Mouse (Mus musculus) small intestine, adult 2 months (tissue): ENCODE measurements around the gene Robo1.

ENCODE experiments used
- CTCF ChIP-seq: fragments of 200-500 bp; IDR thresholded peaks from 2 replicates; pipeline ENCODE4 v1.5.1; 2012; ENCODE audit warnings: low read depth, mild to moderate bottlenecking, control low read depth, inconsistent platforms, low read length, moderate library complexity, mixed read lengths; ENCODE audit not compliant: insufficient replicate concordance, insufficient read length; ENCODE audit errors: extremely low read depth
- POLR2A ChIP-seq: fragments of 200-500 bp; IDR thresholded peaks from 2 replicates; pipeline ENCODE4 v1.6.1; 2012; ENCODE audit warnings: low read depth, mild to moderate bottlenecking, control low read depth, inconsistent platforms, low read length, moderate library complexity

DNA sequence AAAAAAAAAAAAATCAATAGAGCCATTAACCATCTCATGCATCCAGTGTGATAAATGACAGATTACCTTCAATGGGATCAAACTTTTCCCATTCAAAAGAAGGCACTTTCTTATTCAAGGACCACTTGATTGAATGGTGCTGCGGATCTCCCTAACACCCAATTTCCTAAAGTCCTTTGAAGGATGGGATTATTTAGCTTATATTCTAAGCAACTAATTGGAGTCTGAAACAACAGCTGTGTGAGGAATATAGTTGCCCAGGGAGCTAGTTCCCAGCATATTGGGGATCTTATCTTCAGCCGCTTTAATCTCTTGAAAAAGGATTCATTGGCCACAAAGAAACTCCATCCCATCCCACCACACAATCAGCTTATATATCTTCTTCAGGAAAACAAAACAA, 236.8 kb downstream of the Robo1 start:
- TF ChIP-seq CTCF (no peak), POLR2A (no peak)
